Mouse (Mus musculus) C2C12 (cell line): Measurements from ENCODE around the gene 1700012B09Rik. TPM values are rescaled to one million over a fixed set of nuclear protein-coding genes. Genes with fewer than 3 reads are reported as not detected.
A peak's percentile ranks its signal among the peaks of the same experiment; 100 is the strongest.

Source experiments
- H3K27me3 ChIP-seq: one replicate; pipeline ENCODE4 v1.6.1; 2011; ENCODE audit not compliant: control insufficient read depth, insufficient read depth, insufficient read length
- H3K36me3 ChIP-seq: one replicate; pipeline ENCODE4 v1.6.1; 2011; ENCODE audit not compliant: control insufficient read depth, insufficient read depth
- H3K4me3 ChIP-seq: one replicate; pipeline ENCODE4 v1.5.1; 2011; ENCODE audit warnings: mild to moderate bottlenecking, control low read depth; ENCODE audit not compliant: poor library complexity, insufficient read depth, severe bottlenecking
- H3K79me2 ChIP-seq: one replicate; pipeline ENCODE4 v1.6.1; 2011; ENCODE audit not compliant: control insufficient read depth, insufficient read depth
- H3K79me3 ChIP-seq: one replicate; pipeline ENCODE4 v1.6.1; 2011; ENCODE audit warnings: low read depth, control low read depth
- H3ac ChIP-seq: one replicate; pipeline ENCODE3; 2011; ENCODE audit warnings: low read depth; ENCODE audit not compliant: control insufficient read depth, insufficient read length
- CEBPB ChIP-seq: IDR thresholded peaks from one replicate; pipeline ENCODE4 v1.6.1; 2011; ENCODE audit warnings: low read depth, mild to moderate bottlenecking, control low read depth, moderate library complexity
- CTCF ChIP-seq: IDR thresholded peaks from one replicate; pipeline ENCODE4 v1.5.1; 2011; ENCODE audit not compliant: control insufficient read depth, insufficient read depth, insufficient read length
- FOSL1 ChIP-seq: IDR thresholded peaks from one replicate; pipeline ENCODE4 v1.8.0; 2011; ENCODE audit warnings: mild to moderate bottlenecking, low read length; ENCODE audit not compliant: poor library complexity, insufficient read depth, severe bottlenecking
- MAX ChIP-seq: IDR thresholded peaks from one replicate; pipeline ENCODE4 v1.6.1; 2011; ENCODE audit warnings: mild to moderate bottlenecking, control low read depth
- MYOD1 ChIP-seq: IDR thresholded peaks from one replicate; pipeline ENCODE4 v1.6.1; 2011; ENCODE audit warnings: low read depth; ENCODE audit not compliant: control insufficient read depth, insufficient read length
- MYOG ChIP-seq: IDR thresholded peaks from one replicate; pipeline ENCODE4 v1.6.1; 2011; ENCODE audit not compliant: control insufficient read depth, insufficient read length; ENCODE audit errors: extremely low read depth
- USF1 ChIP-seq: IDR thresholded peaks from one replicate; pipeline ENCODE4 v1.6.1; 2011; ENCODE audit warnings: low read depth, mild to moderate bottlenecking, control low read depth, moderate library complexity
- polyA plus RNA-seq: library from polyadenylated mRNA; unstranded; fragments of >200 nt; fragmentation: generic; extraction: Trizol; gene quantifications from one replicate; pipeline ENCODE4 v1.2.1, GENCODE M21; 2012; ENCODE audit warnings: missing spikeins

1700012B09Rik gene
- polyA plus RNA-seq, 1 experiment = 8.7 TPM

DNA sequence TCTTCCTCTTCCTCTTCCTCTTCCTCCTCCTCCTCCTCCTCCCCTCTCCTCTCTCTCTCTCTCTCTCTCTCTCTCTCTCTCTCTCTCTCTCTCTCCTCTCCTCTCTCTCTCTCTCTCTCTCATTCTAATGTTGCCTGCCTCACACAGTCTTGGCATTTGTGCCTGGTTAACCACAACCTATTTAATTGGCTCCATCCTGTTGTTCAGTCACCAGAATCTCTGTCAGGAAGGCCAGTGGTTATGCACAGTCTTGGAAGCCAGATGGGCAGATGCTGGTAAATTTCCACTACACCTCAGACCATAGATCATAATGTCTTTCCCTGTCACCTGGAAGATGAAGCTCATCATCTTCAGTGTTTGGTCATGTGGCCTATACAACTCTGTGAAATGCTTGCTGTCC is 11.6 kb downstream of the 1700012B09Rik start:
- H3K36me3 ChIP-seq = peaks cover 11% of the 10 kb centered on the region
- peaks cover 1% of the 10 kb centered on the region for H3K79me3 ChIP-seq
- no peaks in the 10 kb centered on the region for H3K79me2 ChIP-seq
- no peaks in the 10 kb centered on the region for H3K27me3 ChIP-seq
- TF ChIP-seq USF1 (peak; percentile 11), FOSL1 (no peak)
- H3K4me3 ChIP-seq = no peak overlapping the region
- no peak overlapping the region for H3ac ChIP-seq

DNA sequence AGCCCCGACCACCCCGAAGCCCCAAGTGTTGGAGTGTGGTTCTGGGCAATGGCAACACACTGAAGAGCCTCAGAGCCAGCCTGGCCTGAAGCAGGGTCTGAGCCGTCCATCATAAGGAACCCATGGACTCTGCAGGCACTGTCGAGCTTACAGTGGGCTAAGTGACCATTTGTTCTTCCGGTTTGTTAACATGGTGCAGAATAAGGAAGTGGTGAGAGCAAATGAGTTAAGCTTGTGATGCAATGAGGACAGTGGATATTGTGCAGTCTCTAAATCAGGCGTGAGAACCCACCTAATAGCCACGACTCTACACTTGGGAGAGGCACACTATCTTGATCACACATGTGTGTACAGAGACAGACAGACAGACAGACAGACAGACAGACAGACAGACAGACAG is 12.2 kb downstream of the 1700012B09Rik start:
- H3K4me3 ChIP-seq = no peak overlapping the region
- TF ChIP-seq CEBPB (no peak), MYOD1 (no peak), MAX (no peak), CTCF (no peak), MYOG (no peak), FOSL1 (no peak), USF1 (no peak)
- H3K79me3 ChIP-seq = peaks cover 1% of the 10 kb centered on the region
- no peaks in the 10 kb centered on the region for H3K79me2 ChIP-seq
- H3K36me3 ChIP-seq = peaks cover 11% of the 10 kb centered on the region
- no peak overlapping the region for H3ac ChIP-seq
- no peaks in the 10 kb centered on the region for H3K27me3 ChIP-seq

DNA sequence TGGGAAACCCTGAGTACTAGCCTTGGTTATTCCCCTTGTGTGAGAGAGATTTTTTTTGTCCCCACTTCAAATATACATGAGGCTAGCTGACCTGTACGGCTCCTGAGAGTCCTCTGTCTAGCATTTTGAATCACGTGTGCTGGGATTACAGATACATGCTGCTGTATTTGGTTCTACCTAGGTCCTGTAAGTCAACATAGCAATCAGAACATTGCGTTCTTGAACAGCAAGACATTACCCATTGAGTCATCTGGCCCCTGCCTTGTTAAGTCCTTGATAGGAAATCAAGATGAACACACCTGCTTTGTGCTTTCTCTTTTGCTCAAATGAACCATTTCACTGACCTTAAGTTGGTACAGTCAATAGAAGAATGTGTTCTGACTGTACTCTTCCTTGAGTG is 16.4 kb downstream of the 1700012B09Rik start:
- no peak for TF ChIP-seq CTCF
- no peak for TF ChIP-seq MYOG

DNA sequence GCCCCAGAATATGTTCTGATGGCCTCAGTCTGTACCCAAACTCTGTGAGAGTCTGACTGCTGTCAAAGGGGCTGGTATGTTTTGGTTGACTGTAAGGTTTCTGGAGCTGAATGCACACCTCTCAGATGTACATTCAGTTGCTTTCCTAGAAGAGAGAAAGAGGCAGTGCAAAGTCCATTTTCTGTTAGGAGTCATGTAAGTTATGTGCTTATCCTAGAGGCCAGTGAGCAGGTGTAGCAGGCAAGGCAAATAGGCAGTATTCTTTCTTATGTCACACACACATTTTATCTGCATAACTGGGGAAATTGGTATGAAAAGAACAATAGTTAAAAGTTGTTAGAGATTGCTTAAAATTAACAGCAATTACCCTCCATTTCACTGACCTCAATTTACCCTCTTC is 16.9 kb downstream of the 1700012B09Rik start:
- Histone ChIP-seq H3K79me3 (no peaks in the 10 kb centered on the region), H3K36me3 (peaks cover 7% of the 10 kb centered on the region), H3ac (no peak overlapping the region), H3K4me3 (no peak overlapping the region), H3K79me2 (no peaks in the 10 kb centered on the region), H3K27me3 (no peaks in the 10 kb centered on the region)
- TF ChIP-seq MAX (no peak), CTCF (no peak), FOSL1 (no peak), CEBPB (no peak), USF1 (no peak), MYOD1 (no peak), MYOG (no peak)

More for the DNA sequence above, 16.4 kb downstream of the 1700012B09Rik start:
- no peaks in the 10 kb centered on the region for H3K79me3 ChIP-seq
- no peak overlapping the region for H3K4me3 ChIP-seq
- H3ac ChIP-seq = no peak overlapping the region
- no peaks in the 10 kb centered on the region for H3K27me3 ChIP-seq
- H3K79me2 ChIP-seq = no peaks in the 10 kb centered on the region
- H3K36me3 ChIP-seq = peaks cover 7% of the 10 kb centered on the region

DNA sequence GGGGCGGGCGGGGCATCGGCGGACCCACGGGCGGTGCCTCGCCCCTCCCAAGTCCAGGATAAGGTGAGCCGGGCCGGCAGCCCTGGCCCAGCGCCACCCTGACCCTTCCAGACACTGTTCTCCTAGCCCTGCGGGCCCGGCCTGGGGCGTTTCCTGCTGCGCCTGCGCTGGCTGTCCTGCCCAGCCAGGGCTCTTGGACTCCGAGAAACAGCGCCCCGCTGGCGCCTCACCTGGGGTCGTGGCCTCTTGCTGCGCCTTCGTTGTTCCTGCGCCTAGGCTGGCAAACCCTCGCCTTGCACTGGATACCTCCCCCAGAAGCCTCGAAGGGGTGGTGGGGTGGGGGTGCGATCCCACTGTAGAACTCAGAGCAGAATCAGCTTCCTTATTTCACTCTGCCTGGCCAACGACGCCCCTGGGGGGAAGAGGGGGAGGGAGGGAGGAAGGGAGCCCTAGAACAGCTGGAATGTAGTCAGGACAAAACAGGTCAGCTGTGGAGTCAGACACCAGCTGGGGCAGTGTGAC is 18.8 kb downstream of the 1700012B09Rik start, which contains the start of gene Fut4:
Fut4 (minus strand) TSS at position 393 of the 522 bp plus-strand sequence.
- Histone ChIP-seq H3K36me3 (peaks cover 2% of the 10 kb centered on the region), H3K4me3 (no peak within 1 kb of the TSS), H3K79me3 (no peaks in the 10 kb centered on the region), H3K79me2 (no peaks in the 10 kb centered on the region), H3K27me3 (no peaks in the 10 kb centered on the region), H3ac (peak within 1 kb of the TSS; percentile 42)
- no peak for TF ChIP-seq CTCF
- no peak for TF ChIP-seq MYOD1
- TF ChIP-seq MYOG = no peak
- TF ChIP-seq MAX = no peak
- TF ChIP-seq USF1 = no peak
- no peak for TF ChIP-seq CEBPB
- no peak for TF ChIP-seq FOSL1

DNA sequence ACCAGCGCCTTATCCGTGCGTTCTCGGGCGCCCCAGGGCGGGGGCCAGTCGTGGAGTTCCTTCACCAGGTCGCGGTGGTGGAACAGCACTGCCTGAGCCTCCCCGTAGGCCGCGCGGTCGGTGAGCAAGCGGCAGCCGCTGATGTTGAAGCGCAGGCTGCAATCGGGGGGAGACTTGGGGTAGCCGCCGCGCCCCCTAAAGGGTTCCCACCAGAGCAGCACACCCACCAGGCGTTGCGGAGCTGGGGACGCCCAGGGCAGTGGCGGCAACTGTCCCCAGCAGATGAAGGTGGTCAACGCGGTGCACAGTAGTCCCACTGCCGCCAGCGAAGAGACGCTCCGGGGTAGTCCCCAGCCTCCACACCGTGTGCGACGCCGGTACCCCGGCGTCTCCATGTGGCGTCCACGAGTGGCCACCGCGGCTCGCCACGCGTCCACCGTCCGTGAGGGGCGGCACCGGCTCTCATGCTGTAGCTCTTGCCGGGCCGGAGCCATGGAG is 19.3 kb downstream of the 1700012B09Rik start:
- TF ChIP-seq MYOG (no peak), MYOD1 (no peak), USF1 (no peak), FOSL1 (no peak), MAX (no peak), CTCF (no peak), CEBPB (no peak)
- Histone ChIP-seq H3K79me2 (no peaks in the 10 kb centered on the region), H3ac (peak overlapping the region; percentile 16), H3K27me3 (no peaks in the 10 kb centered on the region), H3K4me3 (no peak overlapping the region), H3K36me3 (no peaks in the 10 kb centered on the region), H3K79me3 (no peaks in the 10 kb centered on the region)
